Mouse (Mus musculus): Measurements from ENCODE around the gene Tut4.
A peak's percentile ranks its signal among the peaks of the same experiment; 100 is the strongest.

Tut4 gene

DNA sequence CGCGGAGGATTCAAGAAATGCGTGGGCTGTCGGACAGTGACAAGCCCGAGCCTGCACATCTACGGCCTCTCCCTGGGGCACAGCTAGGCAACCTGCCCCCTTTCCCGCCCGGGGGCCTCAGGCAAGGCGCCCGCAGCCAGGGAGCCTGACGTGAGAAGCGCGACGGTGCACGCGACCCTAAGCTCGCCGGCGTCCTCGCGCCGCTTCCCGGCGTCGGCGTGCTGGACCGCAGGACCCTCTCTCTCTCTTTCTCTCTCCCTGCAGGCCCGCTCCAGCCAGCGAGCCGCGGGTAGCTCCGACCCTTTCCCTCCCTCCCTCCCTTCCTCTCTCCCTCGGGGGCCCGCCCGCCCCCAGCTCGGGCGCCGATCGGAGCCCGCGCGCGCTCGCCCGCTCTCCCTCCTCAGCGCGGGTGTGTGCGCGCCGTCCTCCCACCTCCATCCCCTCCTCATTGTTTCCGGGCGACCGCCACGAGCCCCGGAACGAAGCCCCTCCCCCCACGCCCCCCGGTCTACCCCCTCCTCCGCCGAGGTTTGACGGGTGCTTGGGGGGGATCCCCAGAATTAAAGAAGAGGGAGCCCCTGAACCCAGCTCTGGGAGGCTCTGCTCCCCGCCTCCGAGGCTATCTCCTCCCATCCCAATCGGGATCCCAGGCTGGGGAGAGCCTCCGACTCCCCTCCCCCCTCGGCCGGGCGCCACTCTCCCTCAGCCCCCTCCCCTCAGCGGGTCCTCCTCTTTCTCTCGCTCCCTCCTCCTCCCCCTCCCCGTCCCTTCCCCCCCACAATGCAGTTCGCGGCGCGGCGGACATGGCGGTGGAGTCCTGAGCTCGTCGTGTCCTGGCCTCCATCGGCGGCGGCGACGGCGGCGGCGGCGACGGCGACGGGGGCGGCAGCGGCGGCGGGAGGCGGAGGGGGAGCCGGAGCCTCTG, at the start of gene Tut4:
TSS of gene Tut4 (plus strand) at position 196 of the 925 bp plus-strand sequence.
- DNase-seq: peak; percentile 92 to 96

DNA sequence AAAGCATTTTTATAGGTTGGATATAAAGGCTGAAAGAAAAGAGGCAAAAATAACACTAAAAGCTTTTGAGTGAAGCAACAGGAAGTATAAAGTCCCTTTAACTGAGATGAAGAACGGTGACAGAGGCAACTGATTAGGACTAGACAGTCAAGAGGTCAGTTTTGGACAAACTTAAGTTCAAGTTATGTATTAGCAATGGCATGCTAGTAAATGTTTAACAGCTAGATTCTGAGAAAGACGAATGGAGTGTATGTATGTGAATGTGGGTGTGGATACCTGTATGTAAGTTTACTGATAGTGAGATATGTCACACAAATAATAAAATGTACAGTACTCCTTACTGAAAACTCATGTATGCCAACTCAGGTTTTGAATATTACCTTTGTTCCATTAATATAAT, 34.6 kb upstream of the Tut4 start:
- DNase-seq: no peak

DNA sequence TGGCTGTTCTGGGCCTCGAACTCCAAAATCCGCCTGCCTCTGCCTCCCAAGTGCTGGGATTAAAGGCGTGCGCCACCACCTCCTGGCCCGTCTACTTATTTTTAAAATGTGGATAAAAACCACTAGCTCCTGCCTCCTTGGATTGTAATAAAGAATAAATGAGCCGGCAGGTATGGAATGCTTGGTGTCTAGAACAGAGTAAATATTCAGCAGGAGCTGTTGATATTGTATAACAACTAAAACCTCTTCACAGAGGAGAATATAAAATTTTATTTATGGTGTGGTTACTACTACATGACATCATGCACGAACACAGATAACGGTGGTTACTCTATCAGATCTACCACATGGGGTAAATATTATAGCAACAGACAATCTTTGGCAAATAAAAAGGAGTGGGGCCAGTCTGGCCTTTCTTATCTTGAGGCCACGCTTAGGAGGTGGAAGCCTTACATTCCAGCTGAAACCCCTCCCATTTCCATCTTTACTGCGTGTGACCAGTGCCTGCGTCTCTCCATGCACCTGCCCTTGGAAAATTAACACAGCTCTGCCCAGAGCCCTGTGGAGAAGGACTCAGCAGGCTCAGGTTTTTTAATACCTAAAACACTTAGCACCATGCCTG, 31.4 kb upstream of the Tut4 start:
- no peak for DNase-seq

DNA sequence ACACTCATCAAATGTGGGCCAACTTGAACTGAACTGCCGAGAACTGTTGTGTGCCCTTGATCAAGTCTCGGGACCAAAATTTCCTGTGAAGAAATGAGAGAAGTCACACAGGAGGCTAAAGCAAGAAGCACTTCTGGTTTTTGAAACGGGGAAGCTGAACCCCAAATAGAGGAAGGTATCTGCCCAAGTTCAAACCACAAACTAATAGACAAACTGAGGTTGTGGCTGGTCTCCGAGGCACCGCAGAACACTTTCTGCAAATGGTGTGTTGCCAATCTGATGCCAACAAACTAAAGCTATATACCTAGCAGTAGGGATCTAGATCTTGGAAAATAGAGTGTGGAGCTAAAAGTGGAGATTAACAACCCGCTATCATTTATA, 30.9 kb upstream of the Tut4 start:
- no peak for DNase-seq

DNA sequence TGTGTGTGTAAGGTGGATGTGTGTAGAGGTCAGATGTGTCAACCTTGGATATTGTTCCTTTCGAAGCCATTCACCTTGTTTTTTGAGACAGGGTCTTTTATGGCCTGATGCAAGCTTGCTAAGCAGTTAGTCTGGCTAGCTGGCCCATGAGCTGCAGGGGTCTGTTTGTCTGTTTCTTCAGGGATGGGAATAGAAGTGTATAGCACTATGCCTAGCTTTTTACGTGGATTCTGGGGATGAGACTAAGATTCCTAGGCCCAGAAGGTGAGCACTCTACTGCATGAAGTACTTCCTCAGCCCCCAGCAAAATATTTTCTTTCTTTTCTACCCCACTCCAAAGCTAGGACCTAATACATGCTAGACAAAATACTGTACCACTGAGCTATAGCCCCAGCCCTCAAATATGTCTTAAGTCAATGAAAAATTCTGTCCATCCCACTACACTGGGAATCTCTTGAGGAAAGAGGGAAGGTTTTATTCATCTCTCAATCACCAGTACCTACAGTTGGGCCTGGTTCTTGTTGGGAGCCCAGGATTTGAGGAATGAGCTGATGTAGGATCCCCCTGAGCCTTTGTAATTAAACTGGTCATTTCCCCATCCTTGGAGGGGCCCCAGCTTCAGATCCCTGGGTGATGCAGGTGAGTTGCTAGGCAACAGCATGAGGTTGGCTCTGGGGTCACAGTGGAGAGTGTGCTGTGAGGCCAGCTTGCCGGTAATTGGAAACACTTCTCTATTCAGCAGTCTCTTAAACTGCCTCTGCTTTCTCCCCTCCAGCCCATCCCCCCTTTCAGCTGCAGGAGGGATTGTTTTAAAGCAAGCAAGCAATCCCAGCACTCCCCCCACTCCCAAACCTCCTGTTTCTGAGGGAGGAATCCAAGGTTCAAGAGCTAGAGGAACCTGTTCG, 28.3 kb upstream of the Tut4 start:
- peak; percentile 49 to 61 for DNase-seq

DNA sequence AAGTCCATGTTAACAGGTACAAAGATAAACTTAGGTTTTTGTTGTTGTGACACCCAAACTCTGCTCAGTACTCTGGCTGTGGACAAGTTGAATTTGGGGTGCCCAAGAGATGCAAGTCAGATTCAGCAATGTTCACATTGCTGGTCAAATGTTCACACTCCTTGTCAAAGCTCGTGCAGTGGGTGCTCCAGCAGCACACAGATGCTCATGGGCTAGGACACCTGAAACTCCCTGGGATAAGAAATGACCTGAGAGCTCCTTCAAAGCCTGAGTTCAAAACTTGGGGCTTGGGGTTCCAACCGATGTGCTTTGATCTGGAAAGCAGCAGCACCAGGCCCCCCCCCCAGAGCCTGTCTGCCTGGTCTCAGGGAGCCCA, 27.7 kb upstream of the Tut4 start:
- no peak for DNase-seq

DNA sequence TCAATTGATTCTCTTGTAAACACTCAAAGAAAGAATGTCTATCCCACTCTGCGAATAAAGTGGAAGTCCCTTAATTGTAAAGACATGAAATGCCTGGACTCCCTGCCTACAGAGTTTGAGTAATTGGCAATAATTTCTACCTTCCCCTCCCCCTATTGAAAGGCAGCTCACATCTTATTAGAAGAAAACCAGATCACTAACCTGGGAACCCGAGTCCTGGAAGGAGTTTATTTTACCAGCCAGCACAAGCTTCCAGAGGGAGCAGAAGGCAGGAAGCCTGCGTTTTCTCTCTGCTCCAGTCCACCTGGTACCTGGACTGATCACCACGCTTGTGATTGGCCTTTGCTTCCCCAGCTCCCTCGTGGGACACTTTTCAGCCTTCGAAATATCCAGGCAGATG, 25.9 kb upstream of the Tut4 start:
- no peak for DNase-seq

DNA sequence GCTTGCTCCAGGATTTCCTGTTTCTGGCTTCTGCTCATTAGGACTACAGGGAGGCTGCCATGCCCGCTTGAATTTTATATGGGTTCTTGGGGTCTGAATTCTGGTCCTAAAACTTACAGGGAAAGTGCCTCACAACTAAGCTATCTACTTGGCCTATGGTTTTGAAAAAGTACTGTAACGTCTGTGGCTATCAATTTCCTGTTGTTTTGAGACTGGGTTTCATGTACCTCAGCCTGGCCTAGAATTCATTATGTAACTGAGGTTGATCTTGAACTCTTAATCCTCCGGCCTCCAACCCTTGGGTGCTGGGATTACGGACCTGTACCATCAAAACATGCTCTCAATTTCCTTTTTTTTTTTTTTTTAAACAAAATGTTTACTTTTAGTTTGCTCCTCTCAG, 25.0 kb upstream of the Tut4 start:
- no peak for DNase-seq

DNA sequence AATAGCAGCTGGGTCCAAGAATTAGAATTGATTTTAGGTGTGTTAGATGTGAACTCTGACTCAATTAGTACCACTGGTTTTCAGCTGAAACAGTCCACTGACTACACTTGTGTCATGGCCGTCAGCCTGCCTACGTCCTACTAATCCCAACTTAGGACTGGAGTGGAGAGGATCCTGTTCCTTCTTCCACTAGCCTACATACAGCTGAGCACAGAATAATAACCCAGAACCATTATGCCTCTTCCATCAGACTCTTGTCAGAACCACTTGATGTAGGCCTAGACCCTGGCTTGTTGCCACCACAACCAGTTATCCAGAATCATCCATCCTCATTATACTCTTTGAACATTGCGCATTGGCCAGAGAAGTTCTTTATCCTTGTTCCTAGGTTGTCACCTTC, 24.4 kb upstream of the Tut4 start:
- no peak for DNase-seq

DNA sequence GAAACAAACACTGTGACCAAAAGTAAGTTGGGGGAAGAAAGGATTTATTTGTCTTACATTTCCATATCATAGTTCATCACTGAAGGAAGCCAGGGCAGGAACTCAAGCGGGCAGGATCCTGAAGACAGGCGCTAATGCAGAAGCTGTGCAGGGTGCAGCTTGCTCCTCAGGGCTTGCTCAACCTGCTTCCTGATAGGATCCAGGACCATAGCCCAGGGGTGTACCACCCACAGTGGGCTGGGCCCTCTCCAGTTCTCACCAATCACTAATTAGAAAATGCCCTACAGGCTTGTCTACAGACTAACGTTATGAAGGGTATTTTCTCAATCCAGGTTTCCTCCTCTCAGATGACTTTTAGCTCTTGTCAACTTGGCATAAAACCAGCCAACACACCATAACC, 23.6 kb upstream of the Tut4 start:
- peak in 1 of 2 experiments; percentile 4 for DNase-seq

DNA sequence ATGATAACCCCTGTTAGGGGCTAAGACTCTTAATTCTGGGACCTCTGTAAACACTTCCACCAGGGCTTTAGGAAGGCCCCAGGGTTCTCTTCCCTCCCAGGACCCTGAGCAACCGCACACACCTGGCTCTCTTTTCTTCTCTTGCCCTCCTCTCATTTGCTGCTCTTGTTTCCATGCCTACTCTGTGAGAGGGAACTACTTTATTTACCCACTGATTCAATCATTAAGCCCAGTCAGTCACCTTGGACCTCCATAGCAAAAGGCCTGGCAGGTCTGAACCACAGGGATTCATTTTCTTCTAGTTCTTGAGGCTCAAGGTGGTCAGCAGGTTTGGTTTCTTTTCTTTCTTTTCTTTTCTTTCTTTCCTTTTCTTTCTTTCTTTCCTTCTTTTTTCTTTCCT, 23.0 kb upstream of the Tut4 start:
- DNase-seq: peak in 1 of 2 experiments; percentile 4

DNA sequence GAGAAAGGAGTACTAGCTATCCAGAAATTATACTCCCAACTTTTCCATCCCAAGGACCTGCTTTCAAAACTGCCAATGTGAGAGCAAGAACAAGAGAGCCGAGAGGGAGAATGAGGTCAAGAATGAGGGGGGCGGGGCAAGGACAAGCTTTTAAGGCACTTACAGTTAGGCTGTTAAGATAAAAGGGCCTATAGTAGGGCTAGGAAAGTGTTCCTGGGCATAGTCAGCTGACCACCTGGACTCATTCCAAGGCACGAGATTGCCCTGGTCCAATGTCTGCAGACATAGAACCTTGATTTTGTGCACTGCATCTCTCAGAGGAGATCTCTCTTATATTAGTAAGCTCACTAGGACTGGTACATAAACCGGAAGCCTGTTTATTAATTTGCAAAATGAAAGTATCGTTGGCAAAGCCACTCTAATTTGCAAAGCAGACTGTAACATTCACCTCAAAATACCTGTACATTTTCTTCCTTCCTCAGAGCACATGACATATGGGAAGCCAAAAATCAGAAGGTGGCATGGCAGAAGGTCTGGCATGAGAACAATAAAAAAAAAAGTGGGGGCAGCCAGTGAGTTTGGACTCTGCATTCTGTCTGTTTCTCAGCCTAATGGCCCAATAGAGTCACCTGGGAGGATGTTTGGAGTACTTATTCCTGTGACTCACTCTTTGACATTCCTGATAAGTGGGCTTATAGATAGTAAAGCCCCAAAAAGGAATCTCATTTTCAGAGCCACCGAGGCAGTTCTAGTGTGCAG, 21.0 kb upstream of the Tut4 start:
- peak; percentile 30 to 56 for DNase-seq

DNA sequence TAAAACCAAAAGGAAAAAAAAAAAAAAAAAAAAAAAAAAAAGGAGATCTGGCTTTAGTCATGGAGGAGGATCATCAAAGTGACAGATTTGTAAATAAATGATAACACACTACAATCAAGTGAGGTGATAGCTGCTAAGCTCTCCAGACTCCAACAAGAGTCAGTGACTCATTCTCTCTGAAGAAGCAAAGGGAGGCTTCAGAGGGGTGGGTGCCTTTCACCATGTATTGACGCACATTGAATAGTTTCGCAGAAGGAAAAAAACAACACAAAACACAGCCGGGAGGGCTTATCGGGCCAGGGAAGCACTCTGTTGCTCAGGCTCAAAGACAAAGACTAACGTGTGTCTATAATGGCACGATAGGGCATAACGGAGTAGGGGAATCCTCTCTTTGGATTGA, 11.1 kb upstream of the Tut4 start:
- DNase-seq: no peak

DNA sequence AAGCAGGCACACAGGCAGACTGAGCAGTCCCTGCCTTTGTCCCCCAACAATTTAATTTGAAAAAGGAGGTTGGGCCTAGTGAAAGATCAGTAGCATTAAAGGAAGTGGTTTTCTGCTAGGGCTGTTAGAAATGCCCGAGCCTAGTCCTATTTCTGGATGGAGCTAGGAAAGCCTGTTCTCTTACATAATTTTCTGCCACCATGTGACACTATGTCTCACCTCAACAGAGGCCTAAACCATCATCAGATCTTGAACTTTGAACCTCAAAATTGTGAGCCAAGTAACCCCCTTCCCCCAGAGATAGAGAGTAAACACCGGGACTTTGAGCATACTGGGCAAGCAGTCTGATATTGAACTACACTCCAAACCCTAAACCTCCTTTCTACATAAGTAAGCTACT, 3.2 kb upstream of the Tut4 start:
- no peak for DNase-seq

DNA sequence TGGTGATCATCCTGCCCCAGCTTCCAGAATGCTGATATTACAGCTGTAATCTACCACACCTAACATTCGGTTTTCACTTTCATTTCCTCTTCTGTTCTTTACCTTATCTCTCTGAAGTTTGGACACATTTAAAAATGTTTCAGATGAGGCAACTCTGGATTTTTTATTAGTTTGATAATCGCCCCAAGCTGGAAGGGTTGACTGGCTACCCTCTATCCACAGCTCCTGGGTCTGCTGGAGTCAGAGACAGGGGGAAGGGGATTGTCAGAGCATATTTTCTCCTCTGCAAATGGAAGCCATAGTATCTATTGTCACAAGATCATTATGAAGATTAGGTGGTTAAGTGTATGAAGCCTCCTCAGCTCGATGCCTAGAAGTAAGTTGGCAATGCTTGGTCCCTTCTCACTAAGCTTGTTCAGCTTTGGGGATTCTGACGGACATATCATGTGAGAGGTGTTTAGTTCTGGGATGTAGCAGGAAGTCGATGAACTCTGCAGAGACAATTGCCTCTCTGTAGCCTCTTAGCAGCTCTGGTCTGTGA, 955 bp upstream of the Tut4 start:
- peak in 1 of 2 experiments; percentile 7 for DNase-seq

DNA sequence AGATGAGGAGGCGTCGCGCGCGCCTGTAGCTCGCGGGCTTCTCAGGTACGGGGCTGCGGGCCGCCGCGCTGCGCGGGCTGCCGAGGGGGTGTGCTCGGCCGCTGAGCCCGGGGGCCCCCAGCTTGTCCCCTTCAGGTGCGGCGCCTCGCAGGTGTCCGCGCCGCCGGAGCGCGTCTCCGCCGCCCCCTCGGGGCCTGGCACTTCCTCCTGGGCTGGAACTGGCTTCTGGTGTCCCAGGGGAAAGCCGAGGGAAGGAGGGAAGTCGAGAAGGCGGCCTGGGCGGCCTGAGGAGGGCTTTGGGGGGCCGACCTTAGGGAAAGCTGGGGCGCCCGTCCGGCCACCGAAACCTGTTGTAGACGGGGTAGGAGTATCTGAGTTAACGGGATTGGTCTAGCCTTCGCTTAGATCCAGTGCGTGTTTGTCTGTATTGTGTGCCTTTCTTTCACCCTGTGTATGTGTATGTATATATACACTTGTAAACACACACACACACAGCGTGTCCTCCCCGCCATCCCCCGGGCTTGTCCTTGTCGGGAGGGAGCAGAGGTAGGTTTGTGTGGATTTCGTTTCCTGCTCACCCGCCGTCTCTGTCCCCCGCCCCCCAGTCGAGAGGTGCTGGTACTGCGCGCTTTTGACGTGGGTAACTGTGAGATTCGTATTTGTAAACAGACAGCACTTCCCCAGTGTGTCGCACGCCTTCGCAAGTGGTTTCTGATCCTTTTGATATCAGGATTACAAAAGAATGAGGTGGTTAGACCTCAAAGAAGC, 1.1 kb downstream of the Tut4 start:
- DNase-seq: peak; percentile 68 to 78

DNA sequence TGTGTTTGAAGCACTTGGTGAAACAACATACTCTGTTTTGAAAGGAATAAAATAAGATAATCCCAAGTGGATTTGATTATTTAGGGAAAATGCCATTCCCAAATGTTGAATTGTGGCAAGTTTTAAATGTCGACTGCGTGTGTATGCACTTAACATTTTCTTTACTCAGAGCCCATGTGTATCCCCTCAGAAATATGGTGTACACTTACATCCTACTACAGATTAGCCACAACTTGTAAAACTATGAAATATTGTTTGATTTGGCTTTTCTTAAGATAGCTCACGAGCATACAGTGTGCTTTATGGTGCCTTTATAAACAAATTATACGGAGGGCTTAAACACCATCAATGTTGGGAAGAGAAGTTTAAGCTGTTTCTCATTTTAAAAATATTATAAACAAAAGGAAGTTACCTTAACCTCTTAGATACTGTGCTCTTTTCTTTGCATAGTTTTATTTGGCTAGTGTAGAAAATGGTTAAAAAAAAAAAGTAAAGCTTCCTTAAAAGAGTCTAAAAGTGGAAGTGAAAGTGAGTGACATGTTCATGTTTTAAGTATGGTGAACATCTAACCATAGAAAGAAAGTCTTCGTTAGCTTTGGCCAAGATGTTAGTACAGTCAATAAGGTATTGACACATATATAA, 2.2 kb downstream of the Tut4 start:
- no peak for DNase-seq

DNA sequence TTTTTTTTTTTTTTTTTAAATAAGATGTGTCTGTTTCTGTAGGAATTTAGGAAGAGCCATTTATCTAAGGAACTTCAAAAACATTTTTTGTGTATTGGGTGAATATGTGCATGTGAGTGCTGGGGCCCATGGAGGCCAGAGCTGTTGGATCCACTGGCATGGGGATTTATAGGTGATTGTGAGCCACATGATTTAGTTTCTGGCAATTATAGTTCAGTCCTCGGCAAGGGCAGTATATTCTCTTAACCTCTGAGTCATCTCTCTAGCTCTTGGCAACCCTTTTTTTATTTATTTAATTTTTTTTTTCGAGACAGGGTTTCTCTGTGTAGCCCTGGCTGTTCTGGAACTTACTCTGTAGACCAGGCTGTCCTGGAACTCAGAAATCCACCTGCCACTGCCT, 14.4 kb downstream of the Tut4 start:
- DNase-seq: no peak

DNA sequence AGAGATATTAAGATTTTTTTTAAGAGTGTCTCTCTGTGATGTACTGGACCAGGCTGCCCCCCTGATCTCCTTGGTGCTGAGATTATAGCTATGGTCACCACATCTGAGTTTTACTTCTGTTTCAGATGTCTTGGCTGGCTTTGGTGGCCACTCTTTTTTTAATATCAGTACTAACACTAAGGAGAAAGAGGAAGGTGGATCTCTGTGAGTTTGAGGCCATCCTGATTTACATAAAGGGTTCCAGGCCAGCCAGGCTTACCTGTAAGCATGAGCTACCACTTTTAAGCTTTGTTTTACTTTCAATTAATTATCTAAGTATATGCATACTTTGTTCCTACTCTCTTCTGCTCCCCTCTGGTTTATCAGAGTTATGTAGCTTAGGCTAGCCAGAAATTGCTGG, 23.6 kb downstream of the Tut4 start:
- DNase-seq: no peak

DNA sequence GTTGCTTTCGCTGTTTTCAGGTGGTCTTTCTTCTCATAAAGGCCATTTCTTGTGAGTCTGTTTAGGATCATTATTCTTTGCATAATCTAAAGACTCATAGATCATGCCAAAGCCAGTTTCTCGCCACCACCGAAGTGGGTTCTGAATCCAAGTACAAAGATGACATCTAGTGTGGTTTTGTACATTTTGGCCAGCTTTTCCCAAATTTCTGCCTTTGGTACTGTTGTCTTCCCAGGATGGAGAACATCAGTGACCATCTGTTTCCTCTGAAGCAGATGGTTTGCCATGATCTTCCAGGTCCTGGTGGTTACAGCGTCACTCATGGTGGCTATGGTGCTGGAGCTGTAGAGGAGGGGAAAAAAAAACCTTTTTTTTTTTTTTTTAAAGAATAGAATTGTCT, 25.0 kb downstream of the Tut4 start:
- DNase-seq: no peak

DNA sequence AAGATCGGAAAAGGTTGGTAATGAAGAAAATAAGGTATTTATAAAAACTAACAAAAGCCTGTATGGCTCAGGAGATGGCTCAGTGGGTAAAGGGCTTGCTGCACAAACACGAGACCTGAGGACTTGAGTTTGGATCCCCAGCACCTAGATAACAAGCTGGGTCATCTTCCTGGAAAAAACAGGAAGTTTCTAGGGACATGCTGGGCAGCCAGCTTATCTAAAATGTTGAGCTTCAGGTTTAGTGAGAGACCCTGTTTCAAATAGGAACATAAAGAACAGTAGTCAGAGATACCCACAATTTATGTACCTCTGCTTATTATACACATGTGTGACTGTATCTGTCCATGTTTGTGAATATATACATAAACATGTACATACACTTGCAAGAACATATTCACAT, 43.8 kb downstream of the Tut4 start:
- DNase-seq: no peak
